ENCODE assay signal across 7 mouse cellular contexts in the genomic region with DNA sequence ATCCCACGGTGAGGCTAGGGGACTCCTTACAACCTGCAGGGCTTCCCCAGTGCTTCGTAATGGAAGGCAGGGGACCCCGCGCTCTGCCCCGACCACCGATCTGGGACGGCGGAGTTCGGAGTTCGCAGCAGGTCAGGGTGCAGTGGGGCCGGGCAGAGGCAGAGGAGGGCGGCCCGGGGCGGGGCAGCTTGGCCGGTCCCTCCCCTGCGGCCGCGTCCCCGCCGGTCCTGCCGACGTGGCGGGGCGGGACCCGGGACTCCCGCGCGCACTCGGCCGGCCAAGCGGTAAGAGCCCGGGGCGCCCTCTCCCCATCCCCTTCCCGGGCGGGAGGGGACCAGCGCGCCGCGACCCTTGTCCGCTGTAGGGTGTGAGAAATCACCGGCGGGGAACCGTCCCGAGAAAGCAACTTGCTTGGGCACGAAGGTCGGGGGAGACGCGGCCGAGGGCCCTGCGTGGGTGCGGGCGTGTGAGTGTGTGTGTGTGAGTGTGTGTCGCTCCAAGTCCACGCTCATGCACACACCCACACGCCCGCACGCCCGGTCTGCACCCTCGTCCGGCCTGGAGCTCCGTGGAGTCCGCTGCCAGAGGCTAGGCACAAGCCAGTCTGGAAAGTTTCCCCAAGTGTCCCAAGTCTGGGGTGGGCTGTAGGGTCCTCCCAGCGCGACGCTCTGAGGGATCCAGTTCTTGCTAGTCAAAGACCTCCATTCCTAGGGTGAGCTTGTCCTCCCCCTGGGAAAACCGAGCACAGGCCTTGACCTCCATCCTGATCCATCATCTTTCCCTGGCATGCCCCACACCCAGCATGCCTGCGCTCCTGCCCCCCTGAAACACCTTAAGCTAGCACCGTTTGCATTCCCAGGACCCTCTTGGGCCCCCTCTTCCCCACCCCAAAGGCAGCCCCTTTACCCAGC. TPM values are rescaled to one million over a fixed set of nuclear protein-coding genes. Genes with fewer than 3 reads are reported as not detected.
DNase-seq lines count a peak whose midpoint lies in the region; ATAC-seq lines count a peak whose summit lies in the region.

Gene Fam114a1, plus strand, starts transcription at position 211 of the 911 bp plus-strand sequence.

- H3K27me3 ChIP-seq in hindbrain, embryonic 13.5 days = peaks cover 28% of the 10 kb centered on the region
- H3K27me3 ChIP-seq in limb, embryonic 11.5 days (ENCODE audit: control insufficient read depth, insufficient read depth, low read length) = no peaks in the 10 kb centered on the region
- no peaks in the 10 kb centered on the region for H3K27me3 ChIP-seq in midbrain, embryonic 11.5 days (ENCODE audit: control insufficient read depth, insufficient read depth, low read length)

- H3K36me3 ChIP-seq in hindbrain, embryonic 13.5 days = no peaks in the 10 kb centered on the region
- no peaks in the 10 kb centered on the region for H3K36me3 ChIP-seq in limb, embryonic 11.5 days (ENCODE audit: control insufficient read depth, insufficient read depth, low read length)
- H3K36me3 ChIP-seq in midbrain, embryonic 11.5 days (ENCODE audit: control insufficient read depth, insufficient read depth, low read length) = no peaks in the 10 kb centered on the region

- 1% methylated on average over 67 of the region's 68 CpGs for WGBS in hindbrain, embryonic 13.5 days
- under 1% methylated on average over 67 of the region's 68 CpGs for WGBS in limb, embryonic 11.5 days
- WGBS in midbrain, embryonic 11.5 days = under 1% methylated on average over 67 of the region's 68 CpGs

- peak within 1 kb of the TSS; percentile 91 for H3K4me3 ChIP-seq in brown adipose tissue, adult 24 weeks (ENCODE audit: insufficient read depth, low read depth, low read length)
- peak within 1 kb of the TSS; percentile 60 for H3K4me3 ChIP-seq in hindbrain, embryonic 13.5 days
- H3K4me3 ChIP-seq in limb, embryonic 11.5 days (ENCODE audit: low read depth, low read length) = peak within 1 kb of the TSS; percentile 64
- peak within 1 kb of the TSS; percentile 57 for H3K4me3 ChIP-seq in midbrain, embryonic 11.5 days (ENCODE audit: low read depth, low read length)

- H3K27ac ChIP-seq in brown adipose tissue, adult 24 weeks (replicated peaks; ENCODE audit: low read depth, low read length) = peak within 1 kb of the TSS; percentile 73
- no peak within 1 kb of the TSS for H3K27ac ChIP-seq in hindbrain, embryonic 13.5 days
- no peak within 1 kb of the TSS for H3K27ac ChIP-seq in limb, embryonic 11.5 days (replicated peaks; ENCODE audit: low read depth, low read length)
- H3K27ac ChIP-seq in midbrain, embryonic 11.5 days (ENCODE audit: low read depth, low read length) = no peak within 1 kb of the TSS

- peak within 1 kb of the TSS; percentile 96 for H3K4me2 ChIP-seq in hindbrain, embryonic 13.5 days
- peak within 1 kb of the TSS; percentile 80 for H3K4me2 ChIP-seq in limb, embryonic 11.5 days (ENCODE audit: low read depth, severe bottlenecking)
- H3K4me2 ChIP-seq in midbrain, embryonic 11.5 days = peak within 1 kb of the TSS; percentile 88

- H3K9me3 ChIP-seq in hindbrain, embryonic 13.5 days = no peaks in the 10 kb centered on the region
- no peaks in the 10 kb centered on the region for H3K9me3 ChIP-seq in limb, embryonic 11.5 days (ENCODE audit: control insufficient read depth, low read length)
- H3K9me3 ChIP-seq in midbrain, embryonic 11.5 days (ENCODE audit: control insufficient read depth, low read length) = no peaks in the 10 kb centered on the region

- ATAC-seq in hindbrain, embryonic 13.5 days (ENCODE audit: low FRiP score) = peak; percentile 80
- peak; percentile 79 for ATAC-seq in limb, embryonic 11.5 days (ENCODE audit: insufficient number of reproducible peaks, low FRiP score, low TSS enrichment, low read depth)
- peak; percentile 80 for ATAC-seq in midbrain, embryonic 11.5 days (ENCODE audit: low FRiP score)

- no peaks in the 10 kb centered on the region for H3K4me1 ChIP-seq in brown adipose tissue, adult 24 weeks (ENCODE audit: control insufficient read depth, insufficient read depth, insufficient read length, low read length)
- peaks cover 14% of the 10 kb centered on the region for H3K4me1 ChIP-seq in hindbrain, embryonic 13.5 days (replicated peaks)
- H3K4me1 ChIP-seq in limb, embryonic 11.5 days (ENCODE audit: control insufficient read depth, insufficient read depth, low read length) = no peaks in the 10 kb centered on the region
- H3K4me1 ChIP-seq in midbrain, embryonic 11.5 days (ENCODE audit: control insufficient read depth, insufficient read depth, low read length) = peaks cover 4% of the 10 kb centered on the region

- H3K9ac ChIP-seq in hindbrain, embryonic 13.5 days = peak within 1 kb of the TSS; percentile 72
- H3K9ac ChIP-seq in limb, embryonic 11.5 days (ENCODE audit: low read length) = peak within 1 kb of the TSS; percentile 84
- H3K9ac ChIP-seq in midbrain, embryonic 11.5 days (ENCODE audit: low read length) = peak within 1 kb of the TSS; percentile 73

- DNase-seq in MN1 (ENCODE audit: low spot score) = peak; percentile 56
- DNase-seq in gastrocnemius, adult 18-20 months (ENCODE audit: low spot score) = peak; percentile 71
- peak; percentile 78 for DNase-seq in limb, embryonic 11.5 days (ENCODE audit: low spot score)
- DNase-seq in midbrain, embryonic 11.5 days (ENCODE audit: low spot score, missing footprints) = peak; percentile 95
- peak; percentile 39 for DNase-seq in skeletal muscle tissue, adult 2 months (ENCODE audit: low read depth, low spot score)

RNA-seq across cellular contexts. Expression of gene Fam114a1, which starts in this region (rescaled TPM):
- polyA plus RNA-seq in brown adipose tissue, adult 24 weeks (2012; ENCODE audit: insufficient read depth, insufficient read length, missing spikeins) = 9.2 and 13.2 TPM in 2 replicates
- total RNA-seq in gastrocnemius, adult 18-20 months (2021) = 1 to 10 TPM; 3.7 to 8.3 TPM
- polyA plus RNA-seq in hindbrain, embryonic 13.5 days (2015; fragmentation: Nextera tagmentation; extraction: Ambion mirVana) = 11.8 and 13.3 TPM in 2 replicates
- 20.1 and 20.8 TPM in 2 replicates for polyA plus RNA-seq in limb, embryonic 11.5 days (2014; fragmentation: Nextera tagmentation; extraction: Ambion mirVana)
- 14.8 and 17.3 TPM in 2 replicates for polyA plus RNA-seq in midbrain, embryonic 11.5 days (2014; fragmentation: Nextera tagmentation; extraction: Ambion mirVana)

Comparison
In these comparisons a context has a peak if more than half of its experiments do, and no peak if none do; other contexts are left out.
1. DNase-seq: peak in every context shown above with its lines; median percentile 95 in midbrain, embryonic 11.5 days; 78 in limb, embryonic 11.5 days; 71 in gastrocnemius, adult 18-20 months; 56 in MN1; 39 in skeletal muscle tissue, adult 2 months.